Mouse (Mus musculus) thymus, adult 2 months (tissue): ENCODE data around the gene Ehd4.

Experiments used
- CTCF ChIP-seq: fragments of 200-500 bp; IDR thresholded peaks from 2 replicates; pipeline ENCODE4 v1.5.1; 2012; ENCODE audit warnings: mild to moderate bottlenecking, control low read depth, low read length, moderate library complexity, borderline replicate concordance; ENCODE audit not compliant: control insufficient read depth, poor library complexity, insufficient read depth; ENCODE audit errors: extremely low read depth
- POLR2A ChIP-seq: fragments of 200-500 bp; IDR thresholded peaks from 2 replicates; pipeline ENCODE4 v1.6.1; 2012; ENCODE audit warnings: mild to moderate bottlenecking, low read length, control low read depth, moderate library complexity; ENCODE audit not compliant: control insufficient read depth, poor library complexity, insufficient read depth; ENCODE audit errors: extremely low read depth

GRCm38 (mm10) chr2:120122983-120123382 is 31.4 kb downstream of the Ehd4 start:
- TF ChIP-seq CTCF (no peak), POLR2A (no peak)
